Mouse (Mus musculus) neural tube, embryonic 13.5 days (tissue): Measurements from ENCODE around the gene Schip1. TPM values are rescaled to one million over a fixed set of nuclear protein-coding genes. Genes with fewer than 3 reads are reported as not detected.

Source experiments
- ATAC-seq: fragments of 200-750 bp; cut with Nextera tagmentation; 2 replicates; pipeline ENCODE4 v1.8.0; 2017; ENCODE audit warnings: low read depth, mild to moderate bottlenecking, moderate TSS enrichment, moderate library complexity
- H3K27ac ChIP-seq: fragments of 300-500 bp; sonication (generic); replicated peaks from 2 replicates; pipeline ENCODE4 v1.5.1; 2015; ENCODE audit warnings: moderate library complexity, mild to moderate bottlenecking, inconsistent platforms
- H3K27me3 ChIP-seq: fragments of 300-500 bp; sonication (generic); 2 replicates; pipeline ENCODE4 v1.6.1; 2015; ENCODE audit warnings: mild to moderate bottlenecking, inconsistent platforms
- H3K36me3 ChIP-seq: fragments of 300-500 bp; sonication (generic); 2 replicates; pipeline ENCODE4 v1.6.1; 2015; ENCODE audit warnings: mild to moderate bottlenecking, inconsistent platforms
- H3K4me1 ChIP-seq: fragments of 300-500 bp; sonication (generic); replicated peaks from 2 replicates; pipeline ENCODE4 v1.6.1; 2015; ENCODE audit warnings: inconsistent platforms
- H3K4me2 ChIP-seq: fragments of 300-500 bp; sonication (generic); 2 replicates; pipeline ENCODE4 v1.6.1; 2015; ENCODE audit warnings: inconsistent platforms, mild to moderate bottlenecking, moderate library complexity
- H3K4me3 ChIP-seq: fragments of 300-500 bp; sonication (generic); 2 replicates; pipeline ENCODE4 v1.5.1; 2015; ENCODE audit warnings: mild to moderate bottlenecking, inconsistent platforms
- H3K9ac ChIP-seq: fragments of 300-500 bp; sonication (generic); 2 replicates; pipeline ENCODE4 v1.6.1; 2015; ENCODE audit warnings: moderate library complexity, mild to moderate bottlenecking, inconsistent platforms
- H3K9me3 ChIP-seq: fragments of 300-500 bp; sonication (generic); 2 replicates; pipeline ENCODE4 v1.6.1; 2016; ENCODE audit warnings: inconsistent platforms
- WGBS: fragments of 180-500 bp; shearing (Covaris S2); methylation state at CpG from one replicate; pipeline ENCODE4 v1.1.7; 2015; 5-methylcytosine and 5-hydroxymethylcytosine counted together
- polyA plus RNA-seq: library from polyadenylated mRNA; unstranded; fragments of >200 nt; fragmentation: Nextera tagmentation; extraction: Ambion mirVana; gene quantifications from 2 replicates; pipeline ENCODE4 v1.2.1, GENCODE M21; 2015

Gene Schip1
- polyA plus RNA-seq, 1 experiment from 2014 or later: 165 TPM

- no peak for ATAC-seq
- 50% methylated on average over 5 of the region's 5 CpGs for WGBS
- Histone ChIP-seq H3K4me2 (no peak overlapping the region), H3K27ac (no peak overlapping the region), H3K9ac (no peak overlapping the region), H3K27me3 (no peaks in the 10 kb centered on the region), H3K36me3 (no peaks in the 10 kb centered on the region), H3K4me3 (no peak overlapping the region), H3K4me1 (0 out of 2 replicates have a peak, but pooled peaks cover 4% of the 10 kb centered on the region), H3K9me3 (no peaks in the 10 kb centered on the region)
These were observed 74.4 kb downstream of the Schip1 start for GRCm38 (mm10) chr3:68138833-68139627.

- no peaks in the 10 kb centered on the region for H3K27me3 ChIP-seq
- H3K4me2 ChIP-seq: no peak overlapping the region
- H3K9ac ChIP-seq: no peak overlapping the region
- H3K4me3 ChIP-seq: no peak overlapping the region
- no peaks in the 10 kb centered on the region for H3K36me3 ChIP-seq
- WGBS: 80% methylated on average over 8 of the region's 8 CpGs
- H3K4me1 ChIP-seq: no peaks in the 10 kb centered on the region
- ATAC-seq: no peak
- H3K9me3 ChIP-seq: no peaks in the 10 kb centered on the region
- H3K27ac ChIP-seq: no peak overlapping the region
These were observed 86.1 kb downstream of the Schip1 start for GRCm38 (mm10) chr3:68150688-68151087.

- WGBS: 88% methylated on average over 1 of the region's 1 CpGs
- H3K36me3 ChIP-seq: no peaks in the 10 kb centered on the region
These were observed 95.6 kb downstream of the Schip1 start for GRCm38 (mm10) chr3:68160175-68160574.

GRCm38 (mm10) chr3:68160760-68161159 lies 96.2 kb downstream of the Schip1 start:
- no peak for ATAC-seq
- Histone ChIP-seq H3K4me2 (no peak overlapping the region), H3K9me3 (no peaks in the 10 kb centered on the region), H3K27me3 (no peaks in the 10 kb centered on the region), H3K9ac (no peak overlapping the region), H3K4me1 (peaks cover 13% of the 10 kb centered on the region), H3K27ac (no peak overlapping the region), H3K4me3 (no peak overlapping the region), H3K36me3 (no peaks in the 10 kb centered on the region)
- WGBS: 86% methylated on average over 3 of the region's 3 CpGs

More at GRCm38 (mm10) chr3:68160175-68160574, 95.6 kb downstream of the Schip1 start:
- Histone ChIP-seq H3K4me3 (no peak overlapping the region), H3K27ac (no peak overlapping the region), H3K4me2 (no peak overlapping the region), H3K9ac (no peak overlapping the region), H3K9me3 (no peaks in the 10 kb centered on the region), H3K27me3 (no peaks in the 10 kb centered on the region), H3K4me1 (peaks cover 13% of the 10 kb centered on the region)
- no peak for ATAC-seq

- no peaks in the 10 kb centered on the region for H3K9me3 ChIP-seq
- ATAC-seq: peak; percentile 50; the same call in 1 of the 2 replicates
- no peak overlapping the region for H3K9ac ChIP-seq
- H3K36me3 ChIP-seq: no peaks in the 10 kb centered on the region
- H3K4me3 ChIP-seq: no peak overlapping the region
- H3K27ac ChIP-seq: no peak overlapping the region
- no peak overlapping the region for H3K4me2 ChIP-seq
- no peaks in the 10 kb centered on the region for H3K27me3 ChIP-seq
- no peaks in the 10 kb centered on the region; the same call in 1 of the 2 replicates for H3K4me1 ChIP-seq
- 56% methylated on average over 1 of the region's 1 CpGs for WGBS
These were observed 113.6 kb downstream of the Schip1 start for GRCm38 (mm10) chr3:68178248-68178647.

DNA sequence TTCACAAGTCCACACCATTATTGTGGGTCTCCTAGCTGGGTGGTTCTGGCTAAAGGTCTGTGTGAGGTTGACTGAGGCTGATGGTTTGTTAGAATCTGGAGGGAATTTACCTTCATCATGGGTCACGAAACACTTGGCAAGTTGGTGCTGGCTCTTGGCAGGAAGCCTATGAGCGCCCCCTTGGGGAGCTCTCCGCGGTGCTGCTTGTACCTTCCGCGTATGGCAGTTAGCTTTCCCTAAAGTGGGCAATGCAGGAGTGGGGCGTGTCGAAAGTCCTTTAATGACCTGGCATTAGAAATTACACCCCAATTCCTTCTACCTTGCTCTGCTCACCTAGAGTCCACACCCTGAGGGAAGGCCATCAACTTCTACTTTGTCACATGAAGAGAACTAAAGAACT lies 122.9 kb downstream of the Schip1 start:
- H3K9me3 ChIP-seq: no peaks in the 10 kb centered on the region
- no peaks in the 10 kb centered on the region for H3K27me3 ChIP-seq
- no peaks in the 10 kb centered on the region; the same call in 1 of the 2 replicates for H3K4me1 ChIP-seq
- H3K4me3 ChIP-seq: no peak overlapping the region
- H3K27ac ChIP-seq: no peak overlapping the region
- ATAC-seq: no peak
- no peak overlapping the region for H3K9ac ChIP-seq
- no peak overlapping the region for H3K4me2 ChIP-seq
- 66% methylated on average over 8 of the region's 8 CpGs for WGBS
- no peaks in the 10 kb centered on the region for H3K36me3 ChIP-seq

DNA sequence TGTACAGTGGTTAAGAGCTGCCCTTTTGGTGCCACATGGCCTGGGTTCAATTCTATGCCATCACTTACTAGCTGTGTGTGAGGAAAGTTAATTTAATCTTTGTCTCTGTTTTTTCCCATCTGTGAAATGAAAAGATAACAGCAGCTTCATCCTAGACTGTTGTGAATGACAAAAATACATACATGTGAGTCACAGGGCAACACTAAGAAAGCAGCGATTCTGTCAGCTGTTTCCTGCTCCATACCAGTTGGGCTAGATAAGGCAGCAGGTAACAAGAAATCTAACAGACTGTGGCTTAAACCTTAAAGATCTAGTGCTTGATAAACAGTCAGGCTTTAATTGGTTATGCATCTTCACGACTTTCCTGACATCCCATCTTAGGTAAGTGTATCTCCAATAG lies 124.5 kb downstream of the Schip1 start:
- no peaks in the 10 kb centered on the region for H3K9me3 ChIP-seq
- no peak overlapping the region for H3K9ac ChIP-seq

DNA sequence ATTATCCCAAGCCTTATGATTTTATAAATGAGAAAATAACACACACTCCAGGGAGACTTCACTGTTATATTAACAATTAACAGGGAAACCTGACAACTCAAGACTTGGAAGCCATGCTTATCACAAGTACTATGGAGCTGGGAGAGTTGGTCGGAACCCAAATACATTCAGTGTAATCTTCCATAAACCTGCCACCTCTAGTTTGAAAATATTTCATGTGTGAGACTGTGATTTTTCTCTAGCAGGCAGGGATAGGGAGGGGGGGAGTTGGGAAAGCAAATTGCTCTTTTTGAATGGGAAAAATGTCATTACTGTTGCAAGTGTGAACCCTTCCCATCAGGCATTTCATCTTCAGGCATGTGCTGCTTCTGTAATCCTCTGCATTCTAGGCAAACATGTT lies 132.3 kb downstream of the Schip1 start:
- Histone ChIP-seq H3K9me3 (no peaks in the 10 kb centered on the region), H3K27ac (no peak overlapping the region), H3K9ac (no peak overlapping the region), H3K36me3 (no peaks in the 10 kb centered on the region), H3K4me2 (no peak overlapping the region), H3K4me1 (peaks cover 6% of the 10 kb centered on the region; the same call in 1 of the 2 replicates), H3K4me3 (no peak overlapping the region), H3K27me3 (no peaks in the 10 kb centered on the region)
- ATAC-seq: no peak
- WGBS: 95% methylated on average over 1 of the region's 1 CpGs

More for the DNA sequence above, 124.5 kb downstream of the Schip1 start:
- H3K4me3 ChIP-seq: no peak overlapping the region
- WGBS: 88% methylated on average over 2 of the region's 2 CpGs
- H3K27me3 ChIP-seq: no peaks in the 10 kb centered on the region
- H3K36me3 ChIP-seq: no peaks in the 10 kb centered on the region
- ATAC-seq: no peak
- H3K4me1 ChIP-seq: no peaks in the 10 kb centered on the region
- no peak overlapping the region for H3K27ac ChIP-seq
- no peak overlapping the region for H3K4me2 ChIP-seq

DNA sequence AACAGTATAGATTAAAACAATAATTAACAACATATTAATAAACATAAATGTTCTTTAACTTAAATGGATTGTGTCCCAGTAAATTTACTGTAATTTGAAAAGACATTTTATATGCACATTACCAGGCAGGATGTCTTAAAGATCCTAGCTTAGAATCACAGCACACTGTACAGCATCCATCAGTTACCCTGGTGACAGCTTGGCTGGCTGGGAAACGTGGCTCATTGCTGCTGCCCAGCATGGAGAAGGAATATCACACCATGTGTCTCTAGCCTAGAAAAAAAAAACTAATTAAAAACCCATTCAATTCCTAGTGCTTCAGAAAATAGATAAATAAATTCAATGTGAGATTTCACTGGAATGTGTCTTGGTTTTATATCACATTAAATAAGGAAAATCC lies 136.6 kb downstream of the Schip1 start:
- H3K27ac ChIP-seq: no peak overlapping the region
- 0 out of 2 replicates have a peak, but pooled peaks have one; percentile 68 for ATAC-seq

GRCm38 (mm10) chr3:68202162-68202902 lies 137.7 kb downstream of the Schip1 start:
- no peak overlapping the region for H3K4me3 ChIP-seq
- H3K9ac ChIP-seq: no peak overlapping the region
- H3K27ac ChIP-seq: no peak overlapping the region
- H3K9me3 ChIP-seq: no peaks in the 10 kb centered on the region
- H3K4me1 ChIP-seq: peaks cover 26% of the 10 kb centered on the region
- no peaks in the 10 kb centered on the region for H3K36me3 ChIP-seq
- WGBS: 23% methylated on average over 4 of the region's 4 CpGs
- H3K4me2 ChIP-seq: no peak overlapping the region
- no peaks in the 10 kb centered on the region for H3K27me3 ChIP-seq
- peak; percentile 41; the same call in 1 of the 2 replicates for ATAC-seq

More for the DNA sequence above, 136.6 kb downstream of the Schip1 start:
- Histone ChIP-seq H3K9ac (no peak overlapping the region), H3K4me1 (peaks cover 26% of the 10 kb centered on the region), H3K27me3 (no peaks in the 10 kb centered on the region), H3K9me3 (no peaks in the 10 kb centered on the region), H3K4me3 (no peak overlapping the region), H3K36me3 (no peaks in the 10 kb centered on the region), H3K4me2 (no peak overlapping the region)
- 9% methylated on average over 1 of the region's 1 CpGs for WGBS

DNA sequence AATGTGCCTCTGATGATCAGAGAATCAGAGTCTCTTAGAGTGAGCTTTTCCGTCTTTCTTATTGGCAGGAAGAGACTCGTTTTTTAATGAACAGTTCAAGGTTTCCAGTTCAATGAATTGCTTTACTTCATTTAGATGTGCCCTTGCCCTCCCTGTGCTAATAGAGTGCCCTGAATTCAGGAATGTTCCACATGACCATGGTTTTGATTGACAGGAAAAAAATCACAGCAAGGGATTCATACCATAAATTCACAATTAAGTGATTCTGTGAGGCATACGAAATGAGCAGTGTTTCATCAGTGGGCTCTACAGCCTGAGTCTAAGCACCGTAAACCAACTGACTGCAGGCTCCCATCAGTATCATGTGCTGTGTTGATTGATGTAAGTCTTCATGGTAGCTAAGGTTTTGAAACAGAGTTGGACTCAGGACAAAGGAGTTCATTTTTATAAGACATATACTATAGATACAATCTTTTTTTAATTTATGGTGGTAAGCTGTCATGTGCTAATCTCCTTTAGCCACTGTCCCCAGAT lies 139.4 kb downstream of the Schip1 start:
- WGBS: 44% methylated on average over 4 of the region's 4 CpGs
- H3K4me1 ChIP-seq: peaks cover 26% of the 10 kb centered on the region

DNA sequence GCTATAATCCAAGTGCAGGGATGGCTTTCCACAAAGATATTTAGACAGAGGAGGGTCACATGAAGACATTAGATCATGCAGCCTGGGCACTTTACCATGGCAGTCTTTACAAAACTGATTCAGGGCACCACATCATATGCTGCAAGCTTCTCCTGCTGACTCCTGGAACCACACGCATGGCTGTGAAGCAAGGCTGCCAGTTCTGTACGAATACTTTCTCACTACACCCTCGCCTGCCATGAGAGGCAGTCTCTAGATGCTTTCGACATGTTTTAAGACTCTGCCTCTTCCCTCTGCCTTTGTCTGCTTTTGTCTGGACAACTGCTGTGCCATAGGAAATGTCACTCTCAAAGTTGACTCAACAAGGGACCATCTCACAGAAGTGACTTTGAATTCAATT lies 145.8 kb downstream of the Schip1 start:
- Histone ChIP-seq H3K4me1 (no peaks in the 10 kb centered on the region), H3K9ac (no peak overlapping the region), H3K36me3 (no peaks in the 10 kb centered on the region), H3K27ac (no peak overlapping the region), H3K9me3 (no peaks in the 10 kb centered on the region), H3K27me3 (no peaks in the 10 kb centered on the region), H3K4me2 (no peak overlapping the region), H3K4me3 (no peak overlapping the region)
- 79% methylated on average over 4 of the region's 4 CpGs for WGBS
- no peak for ATAC-seq

More for the DNA sequence above, 139.4 kb downstream of the Schip1 start:
- no peaks in the 10 kb centered on the region for H3K27me3 ChIP-seq
- H3K9ac ChIP-seq: no peak overlapping the region
- H3K9me3 ChIP-seq: no peaks in the 10 kb centered on the region
- H3K36me3 ChIP-seq: no peaks in the 10 kb centered on the region
- H3K27ac ChIP-seq: no peak overlapping the region
- ATAC-seq: no peak
- H3K4me3 ChIP-seq: no peak overlapping the region
- H3K4me2 ChIP-seq: no peak overlapping the region
